Mouse (Mus musculus): ENCODE data around the gene Limch1. TPM values are rescaled to one million over a fixed set of nuclear protein-coding genes. Genes with fewer than 3 reads are reported as not detected.
A peak's percentile ranks its signal among the peaks of the same experiment; 100 is the strongest.

Gene Limch1
- 67.8 and 70.5 TPM in 2 replicates for polyA plus RNA-seq (2014; fragmentation: Nextera tagmentation; extraction: Ambion mirVana)

- Histone ChIP-seq H3K36me3 (ENCODE audit: insufficient read depth) (no peaks in the 10 kb centered on the region), H3K4me2 (peak within 1 kb of the TSS; percentile 92), H3K4me3 (ENCODE audit: low read depth, low read length) (peak within 1 kb of the TSS; percentile 66), H3K27ac (ENCODE audit: low read depth) (peak within 1 kb of the TSS; percentile 77), H3K4me1 (ENCODE audit: insufficient read depth) (peaks cover 3% of the 10 kb centered on the region; the same call in 1 of the 2 replicates), H3K27me3 (ENCODE audit: insufficient read depth, low read length) (peaks cover 18% of the 10 kb centered on the region), H3K9me3 (ENCODE audit: low read depth, low read length) (no peaks in the 10 kb centered on the region), H3K9ac (peak within 1 kb of the TSS; percentile 58)
- 1% methylated on average over 50 of the region's 50 CpGs for WGBS
- DNase-seq (peak; percentile 75), ATAC-seq (ENCODE audit: insufficient read depth) (peak; percentile 84)
- TF ChIP-seq CTCF (IDR thresholded peaks at IDR 0.05; ENCODE audit: low read depth): no peak
Measured at GRCm38 (mm10) chr5:66745390-66745995, at the start of gene Limch1. Limch1 (plus strand) TSS chr5:66745827.

GRCm38 (mm10) chr5:66697119-66697518 is 48.5 kb upstream of the Limch1 start:
- Histone ChIP-seq H3K36me3 (ENCODE audit: insufficient read depth) (no peaks in the 10 kb centered on the region), H3K27me3 (ENCODE audit: insufficient read depth, low read length) (no peaks in the 10 kb centered on the region), H3K27ac (ENCODE audit: low read depth) (no peak overlapping the region), H3K4me2 (no peak overlapping the region), H3K9ac (no peak overlapping the region), H3K4me1 (ENCODE audit: insufficient read depth) (no peaks in the 10 kb centered on the region), H3K9me3 (ENCODE audit: low read depth, low read length) (no peaks in the 10 kb centered on the region), H3K4me3 (ENCODE audit: low read depth, low read length) (no peak overlapping the region)
- no peak for ATAC-seq (ENCODE audit: insufficient read depth)
- DNase-seq: peak; percentile 96
- peak; percentile 89 for TF ChIP-seq CTCF (IDR thresholded peaks at IDR 0.05; ENCODE audit: low read depth)

DNA sequence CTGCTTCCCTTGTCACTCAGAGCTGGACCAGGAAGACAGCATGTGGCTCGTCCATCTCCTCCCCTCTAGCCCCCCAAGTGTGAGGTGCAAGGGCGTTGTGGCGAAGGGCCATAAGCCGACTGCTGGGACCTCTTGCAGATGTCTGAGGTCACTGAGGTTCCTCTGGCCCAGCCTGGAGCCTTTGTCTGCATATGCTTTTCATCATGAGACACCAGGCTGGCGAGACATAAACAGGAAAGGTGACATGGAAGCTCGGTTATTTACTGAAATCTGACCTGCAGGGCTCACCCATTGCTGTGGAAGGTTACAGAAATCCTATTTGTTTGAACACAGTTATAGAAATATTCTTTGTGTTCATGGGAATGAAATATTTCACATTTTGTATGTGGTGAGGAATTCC is 45.7 kb upstream of the Limch1 start:
- TF ChIP-seq CTCF (IDR thresholded peaks at IDR 0.05; ENCODE audit: low read depth): no peak
- Histone ChIP-seq H3K4me2 (no peak overlapping the region), H3K27ac (ENCODE audit: low read depth) (no peak overlapping the region), H3K4me3 (ENCODE audit: low read depth, low read length) (no peak overlapping the region), H3K4me1 (ENCODE audit: insufficient read depth) (peaks cover 9% of the 10 kb centered on the region; the same call in 1 of the 2 replicates), H3K9ac (no peak overlapping the region), H3K9me3 (ENCODE audit: low read depth, low read length) (no peaks in the 10 kb centered on the region), H3K36me3 (ENCODE audit: insufficient read depth) (no peaks in the 10 kb centered on the region), H3K27me3 (ENCODE audit: insufficient read depth, low read length) (no peaks in the 10 kb centered on the region)
- ATAC-seq (ENCODE audit: insufficient read depth) (peak; percentile 78), DNase-seq (peak; percentile 84)
- WGBS: 33% methylated on average over 6 of the region's 6 CpGs

GRCm38 (mm10) chr5:66701951-66702350 is 43.7 kb upstream of the Limch1 start:
- no peak for ATAC-seq (ENCODE audit: insufficient read depth)
- 82% methylated on average over 4 of the region's 4 CpGs for WGBS
- Histone ChIP-seq H3K27ac (ENCODE audit: low read depth) (no peak overlapping the region), H3K27me3 (ENCODE audit: insufficient read depth, low read length) (no peaks in the 10 kb centered on the region), H3K4me3 (ENCODE audit: low read depth, low read length) (no peak overlapping the region), H3K4me1 (ENCODE audit: insufficient read depth) (peaks cover 9% of the 10 kb centered on the region; the same call in 1 of the 2 replicates), H3K36me3 (ENCODE audit: insufficient read depth) (no peaks in the 10 kb centered on the region), H3K9me3 (ENCODE audit: low read depth, low read length) (no peaks in the 10 kb centered on the region), H3K4me2 (no peak overlapping the region), H3K9ac (no peak overlapping the region)
- no peak for DNase-seq
- no peak for TF ChIP-seq CTCF (IDR thresholded peaks at IDR 0.05; ENCODE audit: low read depth)

DNA sequence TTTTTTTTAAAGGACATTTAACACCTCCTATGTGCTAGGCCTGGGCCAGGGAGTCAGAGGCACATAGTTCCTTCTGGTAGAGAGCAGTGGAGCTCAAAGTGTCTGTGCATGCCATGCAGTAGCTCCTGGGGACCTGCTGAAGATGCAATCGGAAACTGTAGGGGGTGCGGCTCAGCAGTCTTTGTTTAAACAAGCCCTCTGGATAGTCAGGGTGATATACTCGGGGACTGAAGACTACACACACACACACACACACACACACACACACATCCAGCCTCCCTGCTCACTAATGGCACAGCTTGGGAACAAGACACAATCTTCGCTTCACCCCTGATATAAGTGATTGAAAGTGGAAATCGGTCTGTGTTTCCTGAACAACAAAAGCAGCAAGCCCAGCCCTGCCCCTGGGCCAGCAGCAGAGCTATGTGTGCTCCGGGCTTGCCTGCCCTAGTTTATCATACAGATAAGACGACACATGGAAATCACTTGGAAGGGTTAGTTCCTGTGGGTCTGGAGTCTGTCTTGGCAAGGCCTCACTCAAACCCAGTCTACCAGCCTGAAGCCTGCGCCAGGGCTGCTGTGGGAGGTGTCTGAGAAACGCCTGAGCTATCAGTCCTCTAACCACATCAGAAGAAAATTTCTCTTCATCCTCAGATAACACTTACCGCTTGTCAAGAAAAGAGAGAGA is 42.2 kb upstream of the Limch1 start:
- H3K4me1 ChIP-seq (ENCODE audit: insufficient read depth): peaks cover 9% of the 10 kb centered on the region; the same call in 1 of the 2 replicates
- H3K27me3 ChIP-seq (ENCODE audit: insufficient read depth, low read length): no peaks in the 10 kb centered on the region
- H3K9ac ChIP-seq: no peak overlapping the region
- H3K4me2 ChIP-seq: 0 out of 2 replicates have a peak overlapping the region, but pooled peaks have one; percentile 4
- peak; percentile 71 for DNase-seq
- H3K9me3 ChIP-seq (ENCODE audit: low read depth, low read length): no peaks in the 10 kb centered on the region
- peak; percentile 81 for ATAC-seq (ENCODE audit: insufficient read depth)
- H3K4me3 ChIP-seq (ENCODE audit: low read depth, low read length): no peak overlapping the region
- no peak overlapping the region for H3K27ac ChIP-seq (ENCODE audit: low read depth)
- WGBS: 10% methylated on average over 10 of the region's 10 CpGs
- no peaks in the 10 kb centered on the region for H3K36me3 ChIP-seq (ENCODE audit: insufficient read depth)
- 0 out of 2 replicates have a peak, but pooled peaks have one; percentile 16 for TF ChIP-seq CTCF (IDR thresholded peaks at IDR 0.05; ENCODE audit: low read depth)

DNA sequence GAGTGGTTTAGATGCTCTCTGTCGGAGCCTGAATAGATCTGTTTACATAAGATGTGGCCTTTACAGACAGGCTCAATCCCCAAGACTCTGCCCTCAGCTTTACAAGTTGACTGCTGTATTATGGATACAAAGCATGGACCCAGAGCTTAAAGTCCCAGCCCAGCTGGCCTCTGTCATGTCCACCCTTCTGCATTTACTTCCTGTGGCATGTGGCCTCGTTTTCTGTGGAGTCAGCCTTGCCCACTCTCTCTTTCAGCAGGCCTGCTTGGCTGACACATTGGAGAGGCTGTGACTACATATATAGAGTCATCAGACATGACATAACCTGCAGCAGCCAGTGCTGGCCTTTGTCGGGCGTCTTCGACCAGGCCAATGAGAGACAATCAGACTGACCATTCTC is 37.8 kb upstream of the Limch1 start:
- Histone ChIP-seq H3K36me3 (ENCODE audit: insufficient read depth) (no peaks in the 10 kb centered on the region), H3K27me3 (ENCODE audit: insufficient read depth, low read length) (no peaks in the 10 kb centered on the region), H3K9ac (no peak overlapping the region), H3K9me3 (ENCODE audit: low read depth, low read length) (no peaks in the 10 kb centered on the region), H3K4me2 (no peak overlapping the region), H3K27ac (ENCODE audit: low read depth) (no peak overlapping the region), H3K4me3 (ENCODE audit: low read depth, low read length) (no peak overlapping the region), H3K4me1 (ENCODE audit: insufficient read depth) (peaks cover 9% of the 10 kb centered on the region; the same call in 1 of the 2 replicates)
- no peak for TF ChIP-seq CTCF (IDR thresholded peaks at IDR 0.05; ENCODE audit: low read depth)
- ATAC-seq (ENCODE audit: insufficient read depth): peak; percentile 38; the same call in 1 of the 2 replicates
- 45% methylated on average over 5 of the region's 5 CpGs for WGBS
- peak; percentile 75 for DNase-seq

- no peak overlapping the region for H3K27ac ChIP-seq (ENCODE audit: low read depth)
- H3K36me3 ChIP-seq (ENCODE audit: insufficient read depth): no peaks in the 10 kb centered on the region
- peaks cover 5% of the 10 kb centered on the region; the same call in 1 of the 2 replicates for H3K4me1 ChIP-seq (ENCODE audit: insufficient read depth)
- TF ChIP-seq CTCF (IDR thresholded peaks at IDR 0.05; ENCODE audit: low read depth): peak; percentile 68
- H3K27me3 ChIP-seq (ENCODE audit: insufficient read depth, low read length): no peaks in the 10 kb centered on the region
- ATAC-seq (ENCODE audit: insufficient read depth) (no peak; the same call in 1 of the 2 replicates), DNase-seq (peak; percentile 74)
- H3K9ac ChIP-seq: no peak overlapping the region
- H3K4me2 ChIP-seq: no peak overlapping the region
- no peaks in the 10 kb centered on the region for H3K9me3 ChIP-seq (ENCODE audit: low read depth, low read length)
- no peak overlapping the region for H3K4me3 ChIP-seq (ENCODE audit: low read depth, low read length)
- WGBS: 17% methylated on average over 4 of the region's 4 CpGs
Measured at GRCm38 (mm10) chr5:66710445-66711019, 35.1 kb upstream of the Limch1 start.
